Mouse (Mus musculus) left cerebral cortex, adult 9 months (tissue): ENCODE measurements at regions not wholly inside any gene's neighbourhood (a gene's known extent, or its start where the extent isn't known, plus 50 kb on each side); places are given as distances from the start of the nearest gene placed in this dataset.
A peak's percentile ranks its signal among the peaks of the same experiment; 100 is the strongest.

ENCODE experiments used
- DNase-seq, 2 experiments: peaks; one replicate each; pipeline ENCODE4 v3.0.0; 2022; ENCODE audit warnings: low spot score in 2 of 2

GRCm38 (mm10) chr13:72355297-72355696 lies 273.3 kb upstream of the Irx2 start:
- no peak for DNase-seq

DNA sequence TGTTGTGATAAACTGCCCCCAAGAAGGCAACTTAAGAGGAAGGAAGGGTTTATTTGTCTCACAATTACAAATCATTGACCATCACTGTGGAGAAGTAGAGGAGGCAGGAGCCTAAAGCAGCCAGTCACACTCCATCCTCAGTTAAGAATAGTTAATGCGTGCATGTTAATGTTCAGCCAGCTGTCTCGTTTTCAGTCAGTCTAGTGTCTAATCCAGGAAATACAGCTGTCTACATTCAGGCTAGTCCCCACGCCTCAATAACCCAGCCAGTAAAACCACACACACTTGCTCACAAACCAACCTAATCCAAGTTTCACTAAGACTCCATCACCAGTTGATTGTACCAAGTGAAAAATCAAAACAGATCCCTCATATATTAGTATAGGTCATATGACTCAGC lies 272.8 kb upstream of the Irx2 start:
- DNase-seq = no peak

GRCm38 (mm10) chr13:72358243-72358904 lies 270.2 kb upstream of the Irx2 start:
- no peak for DNase-seq

- DNase-seq = no peak
Measured at GRCm38 (mm10) chr13:72365534-72366271, 262.9 kb upstream of the Irx2 start.

- DNase-seq = no peak
Measured at GRCm38 (mm10) chr13:72366281-72366680, 262.3 kb upstream of the Irx2 start.

GRCm38 (mm10) chr13:72370131-72370530 lies 258.5 kb upstream of the Irx2 start:
- DNase-seq = no peak

DNA sequence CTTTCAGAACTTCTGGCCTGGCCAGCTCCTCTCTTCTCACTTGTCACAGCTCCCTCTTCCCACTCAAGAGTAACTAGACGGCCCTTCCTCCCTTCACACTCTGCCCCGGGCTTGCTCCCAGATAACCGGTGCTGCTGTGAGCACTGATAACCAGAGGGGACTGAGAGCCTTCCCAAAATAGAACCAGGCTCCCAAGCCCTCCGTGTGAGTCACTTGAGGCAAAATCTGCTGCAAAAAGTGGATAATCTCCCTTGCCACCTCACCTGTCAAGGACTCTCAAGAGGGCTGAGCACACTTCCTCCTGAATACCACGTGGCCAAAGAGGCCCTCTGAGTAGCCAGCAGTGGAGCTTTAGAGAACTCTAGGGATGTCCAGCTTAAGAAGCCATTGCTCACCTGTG lies 257.6 kb upstream of the Irx2 start:
- DNase-seq = no peak

GRCm38 (mm10) chr13:72393366-72393765 lies 235.3 kb upstream of the Irx2 start:
- no peak for DNase-seq

- peak; percentile 51 to 74 for DNase-seq
Measured at GRCm38 (mm10) chr13:72400677-72401076, 227.9 kb upstream of the Irx2 start.

DNA sequence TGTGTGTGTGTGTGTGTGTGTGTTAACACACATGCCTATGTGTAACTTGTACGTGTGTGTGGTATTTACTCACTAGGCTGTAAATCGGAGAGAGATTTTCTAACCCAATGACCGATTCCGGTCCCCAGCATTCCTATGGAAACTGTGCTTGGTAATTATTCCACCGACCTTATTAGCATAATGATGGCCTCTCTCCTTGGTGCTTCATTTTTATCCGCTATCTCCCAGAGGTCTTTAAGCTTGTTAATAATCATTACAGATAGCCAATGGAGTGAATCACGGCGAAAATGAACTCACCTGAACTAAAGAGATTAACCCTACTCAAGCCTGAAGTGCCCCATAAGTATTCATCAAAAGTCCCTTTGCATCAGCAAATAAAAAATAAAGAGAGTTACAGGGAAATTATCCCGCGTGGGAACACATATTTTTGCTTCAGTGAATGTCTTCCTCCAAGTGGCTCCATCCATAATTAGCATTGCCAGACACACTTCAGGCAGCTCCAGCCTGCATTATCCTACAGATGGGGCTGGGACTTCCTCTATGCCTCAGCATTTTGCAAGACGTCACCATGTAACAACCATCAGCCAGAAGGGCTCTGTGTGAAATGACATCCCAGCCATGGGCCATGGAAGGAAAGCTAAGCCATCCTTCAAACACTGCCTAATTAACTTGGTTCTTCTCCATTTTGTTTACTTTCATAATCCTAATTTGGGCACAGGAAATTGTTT lies 219.2 kb upstream of the Irx2 start:
- DNase-seq = no peak

DNA sequence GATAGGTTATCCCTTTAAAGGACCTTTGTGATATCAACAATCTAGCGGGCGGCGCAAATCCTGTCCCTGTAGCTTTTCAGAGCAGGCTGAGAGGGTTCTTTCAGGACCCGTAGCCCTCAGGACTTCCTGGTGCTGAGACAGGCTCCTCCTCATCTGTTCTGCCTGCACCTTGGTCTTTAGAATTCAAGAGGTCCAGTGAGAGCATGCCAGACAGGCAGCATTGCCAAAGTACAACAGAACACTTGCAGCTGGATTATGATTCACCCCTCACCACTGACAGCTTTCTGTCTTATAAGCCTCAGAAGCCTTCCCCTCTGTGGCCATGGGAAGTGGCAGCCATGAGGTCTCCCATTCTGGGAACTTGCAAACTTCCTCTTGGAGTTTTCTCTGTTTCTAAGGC lies 216.0 kb upstream of the Irx2 start:
- DNase-seq = no peak

DNA sequence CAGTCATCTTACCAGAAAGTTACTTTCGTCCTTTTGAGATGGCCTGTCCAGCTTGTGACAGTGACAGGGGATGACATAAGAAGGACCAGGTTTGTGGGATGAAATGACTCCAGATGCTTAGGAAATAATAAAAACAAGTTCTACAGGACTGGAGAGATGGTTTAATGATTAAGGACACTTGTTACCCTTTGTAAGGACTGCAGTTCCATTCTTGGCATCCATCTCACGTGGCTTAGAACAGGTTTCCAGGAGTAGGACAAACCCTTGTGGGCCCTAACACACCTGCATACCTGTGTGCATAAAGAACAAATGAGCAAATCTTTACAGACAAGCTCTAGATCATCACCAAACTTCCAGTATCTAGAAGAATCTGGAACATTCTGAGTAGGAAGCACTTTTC lies 211.6 kb upstream of the Irx2 start:
- DNase-seq = no peak

DNA sequence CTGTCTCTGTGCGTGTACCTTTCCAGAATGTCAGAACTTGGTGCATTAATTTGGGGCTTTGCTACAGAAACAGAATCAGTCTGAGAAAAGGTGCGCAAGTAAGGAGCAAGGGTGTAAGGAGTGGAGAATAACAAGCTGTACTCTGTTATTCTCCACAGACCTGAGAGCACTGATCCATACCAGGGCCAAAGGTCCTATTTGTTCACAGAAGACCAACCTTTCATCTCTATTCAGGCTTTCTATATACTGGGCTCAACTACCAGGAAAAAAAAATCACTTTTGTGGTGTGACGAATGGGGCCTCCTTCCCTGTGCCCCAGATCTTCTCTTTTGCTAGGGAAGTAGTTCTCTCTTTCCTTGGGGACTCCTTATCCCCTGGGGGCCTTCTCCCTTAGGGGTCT lies 210.8 kb upstream of the Irx2 start:
- DNase-seq = no peak

- DNase-seq = no peak
Measured at GRCm38 (mm10) chr13:72418285-72418684, 210.3 kb upstream of the Irx2 start.

- DNase-seq = no peak
Measured at GRCm38 (mm10) chr13:72419532-72419931, 209.1 kb upstream of the Irx2 start.

GRCm38 (mm10) chr13:72425917-72426316 lies 202.7 kb upstream of the Irx2 start:
- DNase-seq = no peak

- DNase-seq = no peak
Measured at GRCm38 (mm10) chr13:72445336-72445735, 183.3 kb upstream of the Irx2 start.

DNA sequence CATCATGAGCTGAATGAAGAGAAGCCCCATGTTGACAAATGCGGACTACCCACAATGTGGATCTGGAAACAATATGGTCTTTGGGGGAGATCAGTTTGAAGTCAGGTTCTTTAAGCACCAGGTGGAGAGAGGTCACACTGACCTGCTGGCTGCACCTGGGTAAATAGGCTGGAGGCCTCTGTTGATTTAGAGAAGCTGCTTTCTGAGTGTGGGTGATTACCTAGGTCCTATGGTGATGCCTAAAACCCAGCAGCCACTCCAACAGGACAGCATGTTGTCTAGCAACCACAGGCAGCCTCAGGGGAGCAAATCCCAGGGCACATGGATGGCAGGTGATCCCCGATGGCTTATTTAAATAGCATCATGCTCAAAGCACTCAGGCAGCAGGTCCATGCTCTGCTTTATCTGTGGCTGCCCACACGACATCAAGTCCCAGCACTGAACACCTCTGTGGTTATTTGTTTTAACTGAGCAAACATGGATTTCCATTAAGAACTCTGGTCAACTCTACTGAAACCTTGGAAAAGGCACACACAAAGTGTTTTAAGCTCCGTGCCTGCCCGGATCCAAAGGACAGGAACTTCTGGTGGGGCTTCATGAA lies 180.1 kb upstream of the Irx2 start:
- DNase-seq = no peak

DNA sequence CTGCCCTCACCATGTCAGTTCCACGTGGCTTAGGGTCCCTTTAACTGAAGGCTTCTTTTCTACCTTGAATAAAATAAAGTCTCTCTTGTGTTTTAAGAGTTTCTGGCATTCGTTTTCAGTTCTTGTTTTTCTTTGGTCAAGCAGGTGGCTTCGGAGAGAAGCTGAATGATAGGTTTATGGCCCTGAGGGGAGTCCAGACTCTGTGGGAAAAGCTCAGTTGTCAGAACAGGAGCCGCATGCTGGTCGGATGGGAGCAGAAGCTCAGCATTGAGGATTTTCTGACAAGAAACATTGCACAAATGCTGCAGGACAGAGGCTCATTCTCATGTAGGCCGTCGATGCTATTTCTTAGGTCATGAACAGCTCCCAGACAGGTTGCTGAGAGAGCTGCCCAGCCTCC lies 133.3 kb upstream of the Irx2 start:
- no peak for DNase-seq

- no peak for DNase-seq
Measured at GRCm38 (mm10) chr13:72497036-72497435, 131.6 kb upstream of the Irx2 start.

GRCm38 (mm10) chr13:72497521-72497920 lies 131.1 kb upstream of the Irx2 start:
- no peak for DNase-seq

- peak in 1 of 2 experiments; percentile 18 for DNase-seq
Measured at GRCm38 (mm10) chr13:72505954-72506353, 122.7 kb upstream of the Irx2 start.
